Mouse (Mus musculus) heart, postnatal 10 days (tissue): ENCODE data around the gene Caskin1. TPM values are rescaled to one million over a fixed set of nuclear protein-coding genes. Genes with fewer than 3 reads are reported as not detected.

Experiments used
- DNase-seq, 2 experiments: peaks; one replicate each; pipeline ENCODE4 v3.0.0; 2021
- intact Hi-C: fragments of 180-260 bp; cut with DNase I; formaldehyde crosslinking; loops from one replicate; pipeline ENCODE4 v1.15.1; 2025
- total RNA-seq, 2 experiments: library from RNA; stranded (reverse); gene quantifications; 2 replicates each; pipeline ENCODE4 v1.2.3; 2021

Gene Caskin1
- total RNA-seq, 2 experiments from 2014 or later = 0.48 to 0.52 TPM

DNA sequence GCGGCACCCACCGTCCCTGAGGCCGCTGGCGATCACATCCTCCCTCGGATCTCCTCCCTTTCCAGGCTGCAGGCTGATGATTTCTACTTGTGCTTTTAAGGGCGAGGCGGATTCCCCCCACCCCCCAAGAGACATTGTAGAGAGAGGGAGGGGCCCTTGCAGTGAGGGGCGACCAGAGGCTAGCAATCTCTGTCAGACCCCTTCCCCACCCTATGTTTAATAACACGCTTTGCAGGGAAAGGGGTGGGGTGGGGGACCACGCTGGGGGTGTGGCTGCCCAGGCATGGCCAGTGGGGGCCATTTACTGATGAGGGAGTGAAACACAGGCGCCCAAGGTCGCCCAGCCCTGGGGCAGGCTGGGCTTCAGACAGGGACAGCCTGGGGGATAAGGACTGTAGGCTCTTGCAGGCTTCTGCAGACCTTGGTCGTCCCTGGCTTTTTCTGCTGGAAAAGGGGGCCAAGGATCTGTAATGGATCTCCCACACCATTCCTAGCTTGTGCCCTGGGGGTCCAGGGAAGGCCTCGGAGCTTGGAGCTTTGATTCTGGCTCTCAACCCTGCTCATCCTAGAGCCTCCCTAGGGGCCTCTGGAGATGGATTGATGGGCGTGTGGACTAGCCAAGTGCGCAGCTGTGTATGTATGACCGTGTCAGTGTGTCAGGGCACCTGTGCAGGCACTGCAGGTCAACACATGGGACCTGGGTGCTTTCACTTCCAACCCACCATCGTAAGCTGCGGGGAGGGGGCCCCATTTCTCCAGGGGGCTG is 1.0 kb downstream of the Caskin1 start:
- intact Hi-C loops = no loop called here
- DNase-seq = no peak

DNA sequence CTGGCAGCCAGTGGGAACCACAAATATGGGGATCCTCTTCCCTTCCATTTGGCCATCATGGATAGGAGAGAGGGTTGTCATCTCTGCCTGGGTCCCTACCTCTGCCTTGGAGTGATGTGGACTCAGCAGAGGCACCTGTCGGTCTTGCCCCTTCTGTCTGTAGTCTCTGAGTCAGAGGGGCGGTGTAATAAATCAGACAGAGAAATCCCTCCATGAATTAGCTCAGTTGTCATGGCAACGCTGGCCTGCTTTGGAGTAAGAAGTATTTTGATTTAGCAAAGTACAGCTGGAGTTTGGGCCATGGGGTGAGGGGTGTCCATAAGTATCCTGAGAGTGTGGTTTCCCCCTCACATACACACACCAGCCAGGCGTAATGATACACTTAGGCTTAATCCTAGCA is 2.0 kb downstream of the Caskin1 start:
- no peak for DNase-seq
- intact Hi-C loops = no loop called here

DNA sequence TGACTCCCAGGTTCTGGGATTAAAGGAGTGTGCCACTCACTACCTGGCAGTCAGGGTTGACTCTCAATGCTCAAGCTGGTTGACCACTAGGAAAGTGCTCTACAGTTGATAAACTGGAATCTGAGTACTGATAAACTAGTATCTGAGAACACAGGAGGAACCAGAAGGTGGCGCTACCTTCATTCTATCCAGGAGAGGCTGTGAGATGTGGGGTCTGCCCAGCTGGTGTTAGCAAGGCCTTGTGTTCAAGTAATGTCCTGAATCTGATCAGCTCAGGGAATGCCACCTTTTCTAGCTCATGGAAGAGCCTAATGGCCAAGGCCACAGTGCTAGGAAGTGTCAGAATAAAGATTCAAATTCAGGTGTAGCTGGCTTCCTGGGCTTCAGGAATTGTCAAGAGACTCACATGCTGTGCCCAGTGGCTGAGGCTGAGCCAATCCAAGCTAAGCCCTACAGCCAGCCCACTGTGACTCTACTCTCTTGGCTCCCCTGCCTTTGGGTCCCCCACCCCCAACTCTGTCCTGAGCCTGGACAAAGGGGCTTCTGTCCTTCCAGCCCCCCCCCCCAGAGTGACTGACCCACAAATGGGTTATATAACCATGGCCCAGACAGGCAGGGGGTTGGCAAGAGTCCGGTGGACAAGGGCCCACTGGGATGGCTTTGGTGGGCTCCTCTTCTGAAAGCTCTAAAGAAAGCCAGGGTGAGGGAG is 6.4 kb downstream of the Caskin1 start:
- DNase-seq = peak; percentile 59 to 77

DNA sequence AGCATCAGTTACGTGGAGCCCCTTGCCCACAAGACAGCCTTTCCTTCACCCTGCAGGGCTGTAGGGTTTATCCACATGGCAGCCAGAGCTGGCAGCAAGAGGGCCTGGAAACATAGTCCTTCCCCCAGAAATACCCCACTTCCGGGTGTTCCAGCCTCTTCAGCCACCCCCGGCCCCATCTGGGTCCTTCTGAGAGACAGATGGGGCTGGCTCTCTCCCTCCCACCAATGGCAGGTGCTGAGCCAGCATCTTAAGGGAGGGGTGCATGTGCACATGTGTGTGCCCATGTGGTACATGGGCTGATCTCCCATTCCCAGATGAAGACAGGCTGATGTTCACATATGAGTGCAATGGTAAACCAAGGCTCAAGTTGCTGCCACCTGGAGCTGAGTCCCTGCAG is 7.0 kb downstream of the Caskin1 start:
- DNase-seq = no peak
- intact Hi-C loops = loop anchor here (2.0 kb wide), 2 partner anchors 17 to 43 kb away; no protein-coding TSS in a partner anchor

More for the DNA sequence above, 6.4 kb downstream of the Caskin1 start:
- intact Hi-C loops = loop anchor here (2.0 kb wide), 2 partner anchors 18 to 44 kb away; no protein-coding TSS in a partner anchor

DNA sequence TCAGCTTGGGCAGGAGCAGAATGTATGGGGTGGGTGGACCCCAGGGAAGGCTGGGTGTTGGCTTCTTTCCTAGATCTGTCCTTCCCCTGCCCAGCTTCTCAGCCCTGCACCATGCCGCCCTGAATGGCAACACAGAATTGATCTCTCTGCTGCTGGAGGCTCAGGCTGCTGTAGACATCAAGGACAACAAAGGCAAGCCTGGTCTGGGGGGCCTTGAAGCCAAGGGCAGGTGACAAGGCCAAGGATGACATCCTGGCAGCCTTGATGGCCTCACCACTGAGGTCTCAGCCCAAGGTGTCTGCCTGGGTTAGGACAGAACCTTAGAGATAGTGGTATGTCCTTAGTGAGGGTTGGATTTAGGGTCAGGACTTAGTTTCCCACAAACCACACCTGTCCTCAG is 7.6 kb downstream of the Caskin1 start:
- intact Hi-C loops = no loop called here
- DNase-seq = no peak

DNA sequence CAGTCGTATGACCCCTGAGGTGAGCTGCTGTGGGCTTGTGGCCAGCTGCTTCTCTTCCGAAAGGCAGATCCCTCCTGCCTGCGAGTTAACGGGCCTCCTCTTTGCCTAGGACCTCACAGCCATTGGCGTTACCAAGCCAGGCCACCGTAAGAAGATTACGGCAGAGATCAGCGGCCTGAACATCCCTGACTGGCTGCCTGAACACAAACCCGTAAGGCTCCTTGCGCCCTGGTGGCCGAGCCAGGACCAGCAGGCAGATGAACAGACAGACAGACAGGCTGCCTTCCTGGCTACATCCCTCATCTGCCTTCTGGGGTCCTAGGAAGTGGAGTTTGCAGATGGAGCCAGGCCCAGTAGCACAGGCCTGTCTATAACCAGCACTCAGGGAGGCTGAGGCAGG is 13.8 kb downstream of the Caskin1 start:
- intact Hi-C loops = no loop called here
- no peak for DNase-seq

DNA sequence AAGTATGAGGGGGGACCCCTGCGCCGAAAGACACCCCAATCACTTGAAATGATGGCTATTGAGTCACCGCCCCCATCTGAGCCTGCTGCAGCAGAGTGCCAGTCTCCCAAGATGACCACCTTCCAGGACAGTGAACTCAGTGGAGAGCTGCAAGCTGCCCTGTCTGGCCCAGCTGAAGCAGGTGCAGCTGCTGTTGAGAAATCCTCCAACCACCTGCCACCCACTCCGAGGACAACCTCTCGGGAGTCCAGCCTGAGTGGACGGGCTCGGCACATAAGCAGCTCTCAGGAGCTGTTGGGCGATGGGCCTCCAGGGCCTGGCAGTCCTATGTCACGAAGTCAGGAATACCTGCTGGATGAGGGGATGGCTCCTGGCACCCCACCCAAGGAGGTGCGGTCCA is 15.7 kb downstream of the Caskin1 start:
- DNase-seq = no peak
- intact Hi-C loops = no loop called here

DNA sequence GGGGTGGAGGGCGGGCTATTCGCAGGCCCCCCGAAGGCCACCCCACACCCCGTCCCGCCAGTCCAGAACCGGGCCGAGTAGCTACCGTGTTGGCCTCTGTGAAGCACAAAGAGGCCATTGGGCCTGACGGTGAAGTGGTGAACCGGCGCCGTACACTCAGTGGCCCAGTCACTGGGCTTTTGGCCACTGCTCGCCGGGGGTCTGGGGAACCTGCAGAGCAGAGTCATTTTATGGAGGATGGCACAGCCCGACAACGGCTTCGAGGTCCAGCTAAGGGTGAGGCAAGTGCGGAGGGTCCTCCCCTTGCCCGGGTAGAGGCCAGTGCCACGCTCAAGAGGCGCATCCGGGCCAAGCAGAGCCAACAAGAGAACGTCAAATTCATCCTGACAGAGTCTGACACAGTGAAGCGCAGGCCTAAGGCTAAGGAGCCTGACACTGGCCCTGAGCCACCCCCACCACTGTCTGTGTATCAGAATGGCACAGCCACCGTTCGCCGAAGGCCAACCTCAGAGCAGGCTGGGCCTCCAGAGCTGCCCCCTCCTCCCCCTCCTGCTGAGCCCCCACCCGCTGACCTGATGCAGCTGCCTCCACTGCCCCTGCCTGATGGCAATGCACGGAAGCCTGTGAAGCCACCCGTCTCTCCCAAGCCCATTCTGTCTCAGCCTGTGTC is 17.0 kb downstream of the Caskin1 start:
- DNase-seq = no peak
- intact Hi-C loops = no loop called here

DNA sequence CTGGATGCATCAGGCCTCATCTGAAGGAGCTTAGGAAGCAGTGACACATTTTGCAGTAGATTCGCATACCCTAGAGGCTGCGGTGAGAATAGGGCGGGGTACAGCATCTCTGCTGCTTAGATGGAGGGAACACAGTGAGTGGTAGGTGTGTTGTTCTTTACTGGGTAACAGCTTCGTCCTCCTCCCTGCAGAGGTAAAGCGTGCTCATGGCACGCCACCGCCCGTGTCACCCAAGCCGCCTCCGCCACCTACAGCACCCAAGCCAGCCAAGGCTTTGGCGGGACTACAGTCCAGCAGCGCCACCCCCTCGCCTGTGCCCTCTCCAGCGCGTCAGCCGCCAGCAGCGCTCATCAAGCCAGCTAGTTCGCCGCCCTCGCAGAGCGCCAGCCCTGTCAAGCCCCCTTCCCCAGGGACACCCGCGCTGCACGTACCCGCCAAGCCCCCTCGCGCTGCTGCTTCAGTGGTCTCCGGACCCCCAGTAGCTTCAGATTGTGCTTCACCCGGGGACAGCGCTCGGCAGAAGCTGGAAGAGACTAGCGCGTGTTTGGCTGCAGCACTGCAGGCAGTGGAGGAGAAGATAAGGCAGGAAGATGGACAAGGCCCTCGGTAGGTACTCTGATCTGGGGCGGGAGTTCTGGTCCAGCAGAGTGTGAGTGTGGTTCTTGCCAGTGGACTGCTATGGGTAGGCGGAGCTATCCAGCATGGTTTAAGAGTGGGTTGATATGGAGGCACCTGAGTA is 18.1 kb downstream of the Caskin1 start:
- DNase-seq = peak; percentile 34 to 36
- intact Hi-C loops = no loop called here

DNA sequence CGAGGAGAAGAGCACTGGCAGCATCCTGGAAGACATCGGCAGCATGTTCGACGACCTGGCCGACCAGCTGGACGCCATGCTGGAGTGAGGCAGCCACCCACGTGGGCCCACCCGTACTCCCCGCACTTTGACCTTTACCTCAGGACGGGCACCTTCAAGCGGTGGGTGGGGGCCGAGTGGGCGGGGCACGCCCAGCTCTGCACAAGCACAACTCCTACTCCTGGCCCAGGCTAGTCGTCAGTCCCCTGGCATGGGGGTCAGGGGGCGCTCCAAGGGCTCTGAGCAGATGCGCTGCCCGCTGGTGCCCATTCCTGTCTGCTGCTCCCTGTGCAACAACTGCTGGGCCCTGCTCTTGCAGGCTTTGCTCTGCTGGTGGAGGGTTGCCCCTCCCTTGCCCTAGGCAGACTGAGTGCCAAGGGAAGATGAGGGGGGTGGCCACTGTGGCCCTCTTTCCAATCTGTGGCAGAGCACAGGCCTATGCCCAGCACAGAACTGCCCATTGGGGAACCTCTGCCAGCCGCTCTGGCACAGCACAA is 18.8 kb downstream of the Caskin1 start:
- intact Hi-C loops = no loop called here
- no peak for DNase-seq

DNA sequence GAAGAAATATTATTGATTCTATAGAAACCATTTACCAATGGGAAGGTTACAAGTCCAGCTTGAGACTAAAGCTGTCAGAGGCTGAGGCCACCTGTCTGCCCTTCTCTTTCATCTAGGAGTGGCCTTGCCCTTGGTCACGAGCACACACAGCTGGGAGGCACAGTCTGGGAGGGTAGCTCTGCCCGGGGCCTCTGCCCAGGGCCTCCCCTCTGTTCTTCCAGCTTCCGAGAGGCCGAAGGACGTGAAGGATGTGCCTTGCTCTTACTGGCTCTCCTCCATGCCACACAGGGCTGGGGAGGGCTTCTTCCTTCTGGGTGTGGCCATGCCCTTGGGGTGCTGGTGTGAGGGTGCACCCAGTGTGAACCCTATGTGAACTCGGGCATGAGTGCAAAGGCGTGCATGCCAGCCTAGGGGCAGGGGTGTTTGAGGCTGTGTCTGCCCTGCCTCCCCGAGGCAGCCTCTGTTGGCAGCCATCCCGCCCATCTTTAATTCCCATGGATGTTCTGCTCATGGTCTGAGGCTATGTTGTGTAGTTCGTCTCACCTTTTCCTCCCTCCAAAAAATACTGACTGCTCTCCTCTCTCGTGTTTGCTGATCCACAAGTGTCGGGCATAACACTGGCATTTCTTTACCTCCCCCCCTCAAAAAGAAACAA is 19.5 kb downstream of the Caskin1 start:
- no peak for DNase-seq
- intact Hi-C loops = no loop called here

DNA sequence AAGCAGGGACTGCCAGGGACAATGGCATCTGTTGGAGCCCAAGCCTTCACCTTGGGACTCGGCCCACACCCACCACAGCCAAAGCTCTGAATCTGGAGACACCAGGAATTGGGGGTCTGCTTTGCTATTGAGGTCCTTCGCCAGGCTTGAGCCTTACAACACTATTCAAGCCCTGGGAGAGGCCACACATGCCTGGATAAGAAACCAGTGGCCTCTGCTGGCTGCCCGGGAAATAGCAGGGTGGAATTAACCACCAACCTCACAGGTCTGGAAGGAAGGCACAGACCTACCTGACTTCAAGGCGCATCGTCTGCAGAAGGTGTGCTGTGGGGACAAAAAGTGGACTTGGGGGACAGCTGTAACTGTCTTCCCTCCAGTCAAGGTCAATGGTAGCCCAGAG is 25.2 kb downstream of the Caskin1 start:
- intact Hi-C loops = loop anchor here (2.0 kb wide), 2 partner anchors 19 to 35 kb away; partner anchors contain the start of gene Mlst8
- peak; percentile 73 to 76 for DNase-seq

DNA sequence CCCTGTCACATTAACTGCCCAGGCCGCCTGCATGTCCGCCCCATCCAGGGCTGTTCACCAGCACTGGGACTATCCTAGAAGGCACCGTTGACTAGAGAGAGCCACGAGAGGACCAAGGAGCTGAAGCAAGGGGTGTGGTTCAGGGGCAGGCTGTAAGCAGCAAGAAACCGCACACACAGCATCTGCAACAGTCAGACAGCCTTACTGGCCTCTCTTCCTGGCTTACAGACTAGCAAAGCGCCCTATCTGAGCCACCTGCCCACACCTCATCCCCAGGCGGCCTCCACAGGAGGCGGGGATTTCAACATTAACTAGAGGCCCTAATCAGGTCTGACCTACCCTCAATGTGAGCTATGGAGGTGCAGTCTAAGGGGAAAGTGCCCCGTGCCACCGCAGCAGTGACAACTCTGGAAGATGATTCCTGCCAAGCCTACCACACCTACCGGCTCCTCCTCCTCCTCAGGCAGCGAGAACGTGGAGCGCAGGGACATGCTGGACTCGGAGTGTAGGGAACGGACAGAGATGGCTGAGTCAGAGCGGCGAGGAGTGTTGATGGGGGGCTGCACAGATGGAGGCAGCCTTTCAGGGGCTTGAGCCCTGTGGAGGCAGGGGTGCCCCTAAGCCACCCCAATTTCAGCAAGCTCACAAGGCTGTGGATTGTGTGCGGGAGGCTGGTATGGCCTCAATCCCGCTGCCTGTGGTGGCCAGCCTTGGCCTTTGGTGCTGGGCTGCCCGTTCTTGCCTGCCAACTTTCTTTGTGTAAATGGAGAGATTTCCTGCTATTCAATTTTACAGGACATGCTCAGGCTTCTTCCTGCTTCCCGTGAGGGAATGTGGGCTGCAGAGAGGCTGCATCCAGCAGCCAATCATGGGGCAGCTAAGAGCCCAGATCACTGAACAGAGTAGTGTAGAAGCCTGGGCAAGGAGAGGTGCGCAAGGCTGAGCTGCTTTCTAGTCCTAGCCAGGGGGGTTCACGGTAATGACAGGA is 26.2 kb downstream of the Caskin1 start:
- intact Hi-C loops = no loop called here
- peak; percentile 31 to 38 for DNase-seq

DNA sequence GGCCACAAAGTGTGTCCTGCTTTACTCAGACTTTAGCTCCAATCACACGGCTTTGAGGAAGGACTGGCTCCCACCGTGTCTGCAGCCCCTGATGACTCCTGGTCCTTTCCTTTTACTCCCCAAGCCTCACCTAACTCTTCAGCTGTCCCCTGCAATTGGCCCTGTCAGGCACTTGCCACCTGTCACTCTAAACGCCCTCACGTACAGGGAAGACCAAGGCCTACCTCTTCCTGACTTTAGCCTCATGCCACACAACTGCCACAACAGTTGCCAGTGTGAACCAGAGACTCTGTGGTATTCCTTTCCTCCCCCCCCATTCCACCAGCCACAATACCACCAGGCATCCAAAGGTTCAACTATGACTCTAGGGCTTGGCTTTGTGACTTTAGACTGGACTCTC is 32.0 kb downstream of the Caskin1 start:
- DNase-seq = no peak
- intact Hi-C loops = no loop called here

DNA sequence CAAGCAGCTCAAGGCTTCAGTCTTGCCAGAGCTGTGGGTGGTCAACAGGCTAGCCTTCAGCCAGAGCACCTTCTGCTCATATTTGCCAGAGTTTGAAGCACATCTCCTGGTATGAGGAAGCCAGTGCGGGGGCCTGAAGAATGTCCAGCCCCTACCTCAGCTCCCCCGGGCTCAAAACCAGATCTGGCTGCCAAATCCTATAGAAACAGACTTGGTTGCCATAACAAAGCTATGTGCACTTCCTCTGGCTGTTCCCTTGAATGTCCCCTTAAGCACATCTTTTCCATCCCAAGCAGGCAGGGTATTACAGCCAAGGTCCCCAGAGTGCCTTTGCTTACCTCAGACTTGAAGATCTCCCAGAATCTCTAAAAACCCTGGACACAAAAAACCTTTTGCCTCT is 36.3 kb downstream of the Caskin1 start:
- intact Hi-C loops = loop anchor here (5.0 kb wide), 1 partner anchor 42 kb away; no protein-coding TSS in a partner anchor
- no peak for DNase-seq

DNA sequence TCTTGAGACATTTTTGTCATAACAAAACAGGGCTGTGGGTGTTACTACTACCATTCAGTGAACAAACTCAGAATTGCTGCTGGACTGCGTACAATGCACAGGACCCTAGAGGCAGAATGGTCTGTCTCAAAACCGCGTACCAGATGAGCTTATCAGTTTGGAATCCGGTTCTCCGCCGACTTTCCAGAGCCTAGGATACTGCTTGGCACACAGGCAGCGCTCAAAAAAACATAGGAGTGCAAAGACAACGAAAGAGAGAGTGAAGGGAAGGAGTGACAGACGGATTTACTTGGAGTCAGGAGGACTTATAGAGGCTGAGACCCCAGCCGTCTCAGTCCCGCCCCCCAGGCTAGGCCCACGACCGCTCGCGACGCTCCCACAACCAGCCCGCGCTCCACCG is 38.9 kb downstream of the Caskin1 start:
- DNase-seq = no peak
- intact Hi-C loops = loop anchor here (5.0 kb wide), 1 partner anchor 45 kb away; no protein-coding TSS in a partner anchor

DNA sequence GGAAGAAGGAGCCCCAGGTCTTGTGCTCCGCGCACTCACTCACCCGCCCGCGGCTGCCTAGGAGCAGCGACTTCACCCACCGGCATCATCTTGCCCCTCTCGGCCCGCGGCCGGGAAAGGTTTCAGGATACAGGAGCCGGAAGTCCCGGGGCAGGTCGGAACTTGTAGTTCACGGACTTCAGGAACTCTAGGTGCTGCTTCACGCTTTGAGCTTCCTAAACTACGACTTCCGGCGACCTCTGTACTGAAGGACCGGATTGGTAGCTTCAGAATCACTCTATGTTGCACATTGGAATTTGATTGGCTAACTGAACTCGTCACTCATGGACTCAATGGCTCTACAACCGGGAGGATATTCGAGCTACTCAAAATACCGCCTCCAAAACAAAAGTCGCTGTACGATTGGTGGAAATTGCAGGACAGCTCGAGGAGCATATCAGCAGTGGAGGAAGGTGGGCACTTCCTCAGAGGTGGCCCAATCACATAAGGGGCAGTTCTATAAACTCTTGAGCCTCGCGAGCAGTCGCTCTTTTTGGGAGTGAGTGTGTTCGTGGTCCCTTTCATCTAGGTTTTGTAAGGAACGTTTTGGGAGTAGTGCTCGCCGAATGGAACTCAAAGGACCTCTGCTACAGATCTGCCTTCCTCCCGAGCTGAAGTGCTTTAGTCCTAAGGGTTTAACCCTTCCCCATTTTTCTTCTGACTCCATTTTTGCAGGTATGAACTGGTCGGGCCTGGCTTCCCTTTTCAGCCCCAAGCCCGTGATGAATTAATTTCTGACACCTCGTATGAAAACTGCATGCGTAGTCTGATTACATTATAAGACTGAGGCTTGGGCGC is 39.5 kb downstream of the Caskin1 start, which contains the start of gene Traf7:
Gene Traf7 (minus strand): TSS at position 216 of the 837 bp plus-strand sequence.
- intact Hi-C loops = loop anchor here (5.0 kb wide), 1 partner anchor 46 kb away; no protein-coding TSS in a partner anchor
- DNase-seq = peak; percentile 97 to 98

DNA sequence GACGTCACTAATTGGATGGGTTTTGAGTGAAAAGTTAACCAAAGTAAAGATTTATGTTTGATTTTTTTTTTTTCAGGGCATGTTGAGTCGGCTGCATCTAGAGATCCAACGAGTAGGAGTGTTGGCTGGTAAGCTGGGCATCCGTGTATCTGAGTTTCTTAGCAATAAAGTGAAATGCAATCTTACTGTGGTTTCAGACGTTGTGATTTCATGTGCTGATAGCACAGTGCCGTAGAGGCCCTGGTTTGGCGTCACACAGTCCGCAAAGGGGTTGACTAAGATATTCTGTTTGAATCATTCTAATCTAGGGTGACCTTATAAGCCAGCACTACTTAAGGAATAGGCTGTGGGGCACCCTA is 40.1 kb downstream of the Caskin1 start:
- intact Hi-C loops = loop anchor here (5.0 kb wide), 1 partner anchor 46 kb away; no protein-coding TSS in a partner anchor
- no peak for DNase-seq
